Mouse (Mus musculus): ENCODE measurements around the gene Atad5. TPM values are rescaled to one million over a fixed set of nuclear protein-coding genes. Genes with fewer than 3 reads are reported as not detected.

The Atad5 gene
- polyA plus RNA-seq, 1 experiment from 2014 or later = 15.2 TPM

Other genes starting within 250 kb of the Atad5 start
- gene Utp6, start 127.0 kb upstream of the Atad5 start, polyA plus RNA-seq (2015; fragmentation: Nextera tagmentation; extraction: Ambion mirVana) = 61.3 and 64.6 TPM in 2 replicates
- 24.3 and 28.7 TPM in 2 replicates for gene Suz12, start 96.3 kb upstream of the Atad5 start, polyA plus RNA-seq (2015; fragmentation: Nextera tagmentation; extraction: Ambion mirVana)
- gene Crlf3, start 8.4 kb upstream of the Atad5 start, polyA plus RNA-seq (2015; fragmentation: Nextera tagmentation; extraction: Ambion mirVana) = 47.4 and 50.9 TPM in 2 replicates
- gene Tefm, start 52.8 kb downstream of the Atad5 start, polyA plus RNA-seq (2015; fragmentation: Nextera tagmentation; extraction: Ambion mirVana) = 31.4 and 32.3 TPM in 2 replicates
- 0.74 and 1.4 TPM in 2 replicates for gene Adap2, start 64.7 kb downstream of the Atad5 start, polyA plus RNA-seq (2015; fragmentation: Nextera tagmentation; extraction: Ambion mirVana)
- 6.3 and 8.1 TPM in 2 replicates for gene Rnf135, start 94.5 kb downstream of the Atad5 start, polyA plus RNA-seq (2015; fragmentation: Nextera tagmentation; extraction: Ambion mirVana)
- gene Rhot1, start 119.6 kb downstream of the Atad5 start, polyA plus RNA-seq (2015; fragmentation: Nextera tagmentation; extraction: Ambion mirVana) = 52.8 and 63.4 TPM in 2 replicates
- 6.1 and 6.6 TPM in 2 replicates for gene Rhbdl3, start 211.5 kb downstream of the Atad5 start, polyA plus RNA-seq (2015; fragmentation: Nextera tagmentation; extraction: Ambion mirVana)

Data from embryonic facial prominence, embryonic 13.5 days (tissue).